Mouse (Mus musculus) urinary bladder, adult 2 months (tissue): ENCODE data around the gene Gzme. TPM values are rescaled to one million over a fixed set of nuclear protein-coding genes. Genes with fewer than 3 reads are reported as not detected.
"Not testable (repeated sequence)": the region's sequence is repeated elsewhere in the genome, so short reads cannot be mapped to it uniquely, and the experiment has no call there.

ENCODE experiments used
- DNase-seq: peaks from one replicate; pipeline ENCODE4 v3.0.0; 2022; ENCODE audit warnings: low spot score
- polyA plus RNA-seq: library from polyadenylated mRNA; depleted of rRNA; stranded (reverse); fragments of >200 nt; gene quantifications from 2 replicates; pipeline ENCODE4 v1.2.3, GENCODE M21; 2012; rRNA removed

Gzme gene
- polyA plus RNA-seq: not detected in 2 replicates

DNA sequence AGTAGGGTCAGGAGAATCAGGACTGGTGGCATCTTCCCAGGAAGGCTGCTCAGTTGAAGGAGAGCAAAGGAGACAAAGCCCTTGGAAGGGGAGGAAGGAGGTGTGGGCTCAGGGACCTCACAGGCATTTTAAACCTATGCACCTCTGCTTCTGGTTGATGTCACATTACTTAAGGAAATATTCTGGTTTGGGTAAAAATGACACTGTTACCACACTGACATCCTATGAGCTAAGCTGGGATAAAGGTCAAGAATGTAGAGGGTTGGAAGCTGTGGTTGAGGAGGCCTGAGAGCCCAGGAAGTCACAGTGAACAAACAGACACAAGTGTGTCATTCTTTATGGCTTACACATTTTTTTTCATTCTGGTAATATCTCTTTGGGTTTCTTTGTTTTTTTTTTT is at the start of gene Gzme:
Gene Gzme (minus strand): TSS at position 101 of the 400 bp plus-strand sequence.
- no peak for DNase-seq

- DNase-seq: no peak
Measured at GRCm38 (mm10) chr14:56168009-56168408, 47.6 kb upstream of the Gzme start.

GRCm38 (mm10) chr14:56162109-56162508 is 41.7 kb upstream of the Gzme start:
- no peak for DNase-seq

DNA sequence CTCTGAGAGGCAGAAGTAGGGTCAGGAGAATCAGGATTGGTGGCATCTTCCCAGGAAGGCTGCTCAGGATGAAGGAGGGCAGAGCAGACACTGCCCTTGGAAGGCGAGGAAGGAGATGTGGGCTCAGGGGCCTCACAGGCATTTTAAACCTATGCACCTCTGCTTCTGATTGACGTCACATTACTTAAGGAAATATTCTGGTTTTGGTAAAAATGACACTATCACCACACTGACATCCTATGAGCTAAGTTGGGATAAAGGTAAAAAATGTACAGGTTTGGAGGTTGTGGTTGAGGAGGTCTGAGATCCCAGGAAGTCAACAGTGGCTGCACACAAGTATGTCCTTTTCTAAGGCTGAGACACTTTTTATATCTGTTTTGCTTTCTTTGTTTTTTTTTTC is 39.1 kb upstream of the Gzme start, which contains the start of gene Gzmg:
Gene Gzmg (minus strand): TSS at position 101 of the 400 bp plus-strand sequence.
- DNase-seq: not testable (repeated sequence)

GRCm38 (mm10) chr14:56155340-56155739 is 34.9 kb upstream of the Gzme start:
- no peak for DNase-seq

GRCm38 (mm10) chr14:56133675-56134074 is 13.2 kb upstream of the Gzme start:
- DNase-seq: not testable (repeated sequence)

DNA sequence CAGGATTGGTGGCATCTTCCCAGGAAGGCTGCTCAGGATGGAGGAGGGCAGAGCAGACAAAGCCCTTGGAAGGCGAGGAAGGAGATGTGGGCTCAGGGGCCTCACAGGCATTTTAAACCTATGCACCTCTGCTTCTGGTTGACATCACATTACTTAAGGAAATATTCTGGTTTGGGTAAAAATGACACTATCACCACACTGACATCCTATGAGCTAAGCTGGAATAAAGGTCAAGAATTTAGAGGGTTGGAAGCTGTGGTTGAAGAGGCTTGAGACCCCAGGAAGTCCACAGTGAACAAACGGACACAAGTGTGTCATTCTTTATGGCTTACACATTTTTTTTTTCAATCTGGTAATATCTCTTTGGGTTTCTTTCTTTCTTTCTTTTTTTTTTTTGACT is 12.1 kb upstream of the Gzme start, which contains the start of gene Gzmd:
Gene Gzmd (minus strand): TSS at position 101 of the 400 bp plus-strand sequence.
- DNase-seq: not testable (repeated sequence)

DNA sequence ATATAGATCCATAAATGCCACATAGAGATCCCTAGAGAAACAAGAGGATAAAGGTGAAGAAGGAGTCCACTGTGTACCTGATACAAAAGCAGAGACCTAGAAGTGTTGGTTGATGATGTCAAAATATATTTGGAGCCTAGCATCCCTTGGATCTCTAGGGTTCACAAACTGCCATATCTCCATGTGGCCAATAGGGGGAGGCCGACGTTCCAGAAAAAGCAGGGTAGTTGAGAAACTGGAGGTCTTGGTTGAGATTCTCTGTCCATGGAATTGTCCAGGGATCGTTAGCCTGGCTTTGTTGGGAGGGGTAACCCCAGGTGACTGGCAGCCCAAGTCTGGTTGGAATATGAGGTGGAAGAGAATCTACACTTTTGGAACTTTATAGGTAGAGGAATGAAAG is 7.9 kb upstream of the Gzme start:
- DNase-seq: no peak

GRCm38 (mm10) chr14:56123516-56123915 is 3.1 kb upstream of the Gzme start:
- DNase-seq: no peak

GRCm38 (mm10) chr14:56115531-56116310 is 4.7 kb downstream of the Gzme start:
- DNase-seq: not testable (repeated sequence)

- DNase-seq: no peak
Measured at GRCm38 (mm10) chr14:56105447-56106180, 14.8 kb downstream of the Gzme start.

- no peak for DNase-seq
Measured at GRCm38 (mm10) chr14:56105016-56105415, 15.4 kb downstream of the Gzme start.

DNA sequence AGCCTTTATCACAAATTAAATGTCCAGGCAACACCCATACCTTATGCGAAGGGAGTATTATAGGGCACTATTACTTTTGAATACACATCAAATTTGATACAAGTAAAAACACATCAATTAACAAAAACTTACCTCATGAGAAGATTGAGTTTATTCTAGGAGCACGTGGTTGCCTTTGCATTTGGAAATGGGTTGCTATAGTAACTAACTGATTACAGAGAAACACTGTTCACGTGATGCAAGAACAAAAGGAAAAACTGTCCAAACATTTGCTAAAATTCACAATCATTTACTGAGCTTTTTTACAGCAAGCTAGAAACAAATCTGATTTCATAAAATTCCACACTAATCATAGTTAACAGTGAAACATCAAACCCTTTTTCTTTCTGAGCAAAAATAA is 17.0 kb downstream of the Gzme start:
- DNase-seq: no peak

- no peak for DNase-seq
Measured at GRCm38 (mm10) chr14:56102386-56102785, 18.0 kb downstream of the Gzme start, which contains the start of gene Ctsg. Ctsg (minus strand) TSS chr14:56102574.

GRCm38 (mm10) chr14:56098940-56099339 is 21.5 kb downstream of the Gzme start:
- DNase-seq: no peak

DNA sequence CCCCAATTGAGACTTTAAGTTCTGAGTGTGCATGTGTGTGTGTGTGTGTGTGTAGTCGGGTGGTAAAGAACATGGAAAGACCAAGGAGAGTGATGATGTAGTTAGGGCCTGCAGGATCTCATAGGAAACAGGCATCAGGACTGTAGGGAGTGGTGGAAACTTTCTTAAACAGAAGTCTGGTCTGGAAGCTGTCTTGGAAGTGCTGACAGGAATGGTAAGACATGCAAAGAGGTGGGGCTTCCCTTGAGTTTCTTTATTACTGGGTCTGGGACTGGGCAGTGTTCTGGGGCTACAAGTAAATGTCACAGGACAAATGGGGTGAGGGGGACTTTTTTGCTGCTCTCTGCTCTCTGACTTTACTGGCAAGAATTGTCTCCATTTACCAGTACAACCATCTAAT is 22.8 kb downstream of the Gzme start:
- no peak for DNase-seq

- no peak for DNase-seq
Measured at GRCm38 (mm10) chr14:56093353-56093752, 27.1 kb downstream of the Gzme start.

DNA sequence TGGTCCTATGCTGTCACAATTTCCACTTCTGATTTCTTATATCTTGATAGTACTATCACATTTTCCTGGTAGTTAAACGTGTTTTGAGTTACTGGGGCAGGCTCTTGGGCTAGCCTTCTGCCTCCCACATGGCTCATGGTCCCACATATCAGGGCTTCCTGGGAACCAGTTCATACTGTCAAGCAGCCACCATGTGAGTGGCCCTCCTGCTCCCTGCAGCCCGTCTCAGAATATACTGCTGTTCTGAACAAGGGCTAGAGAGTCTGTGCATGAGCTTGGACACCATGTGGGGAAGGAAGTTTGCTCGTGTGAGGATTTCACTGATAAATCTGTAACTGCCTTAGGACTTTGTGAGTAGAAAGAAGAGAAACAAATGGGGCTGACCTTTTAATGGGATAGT is 33.7 kb downstream of the Gzme start:
- DNase-seq: no peak

GRCm38 (mm10) chr14:56085167-56085566 is 35.3 kb downstream of the Gzme start, which contains the start of gene Mcpt8:
Mcpt8 (minus strand) TSS chr14:56085273.
- no peak for DNase-seq

DNA sequence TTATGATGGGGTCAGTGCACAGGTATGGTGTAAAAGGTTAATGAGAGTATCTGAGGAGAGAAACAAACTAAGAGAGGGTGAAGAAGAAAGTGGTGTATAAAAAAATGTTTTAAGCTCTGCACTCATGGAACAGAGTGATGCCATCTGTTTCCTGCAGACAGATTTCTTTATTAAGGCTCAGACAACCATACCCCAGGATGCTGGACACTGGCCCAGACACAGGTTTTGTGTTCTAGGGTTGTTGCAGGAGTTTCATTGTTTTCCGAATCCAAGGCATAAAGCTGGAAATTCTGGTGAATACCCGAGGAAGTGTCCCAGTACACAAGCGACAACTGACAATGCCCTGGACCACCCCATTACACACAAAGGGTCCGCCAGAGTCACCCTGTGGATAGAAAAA is 38.4 kb downstream of the Gzme start:
- DNase-seq: no peak
